Mouse (Mus musculus) erythroblast, adult 5-6 weeks (primary cell): ENCODE data around the gene Ophn1. TPM values are rescaled to one million over a fixed set of nuclear protein-coding genes. Genes with fewer than 3 reads are reported as not detected.

Source experiments
- ATAC-seq: replicated peaks from 2 replicates; pipeline ENCODE4 v1.8.0; 2016; ENCODE audit warnings: moderate number of reproducible peaks, mild to moderate bottlenecking, moderate TSS enrichment, inconsistent platforms; ENCODE audit not compliant: poor library complexity, low FRiP score, severe bottlenecking
- total RNA-seq, 2 experiments: library from RNA; stranded (forward) in 1 of 2; stranded (reverse) in 1 of 2; fragments of 150-400 nt in 1 of 2; fragments of 200-764, 138-1000 nt in 1 of 2; gene quantifications; 2 replicates each; pipeline versions ENCODE4 v1.2.3 to v1.2.4; 2015 to 2017; ENCODE audit warnings: low replicate concordance in 2 of 2

Ophn1 gene
- total RNA-seq, 2 experiments from 2014 or later = 0.34 to 3.3 TPM

GRCm38 (mm10) chrX:98514359-98514904 lies 376.4 kb downstream of the Ophn1 start:
- no peak for ATAC-seq

Other genes with a start within 250 kb of the Ophn1 start
- 5.2 and 6.9 TPM in 2 replicates for gene Yipf6, start 45.3 kb upstream of the Ophn1 start, total RNA-seq (2015; ENCODE audit: low replicate concordance)
- 5.9 and 9.6 TPM in 2 replicates for gene Yipf6, start 45.3 kb upstream of the Ophn1 start, total RNA-seq (2017; ENCODE audit: low replicate concordance)
- 1.3 and 7.9 TPM in 2 replicates for gene Stard8, start 112.2 kb upstream of the Ophn1 start, total RNA-seq (2015; ENCODE audit: low replicate concordance)
- gene Stard8, start 112.2 kb upstream of the Ophn1 start, total RNA-seq (2017; ENCODE audit: low replicate concordance) = 1.4 and 7.0 TPM in 2 replicates
- 0.21 TPM in 1 of 2 replicates, not detected in the other for gene Efnb1, start 245.1 kb upstream of the Ophn1 start, total RNA-seq (2015; ENCODE audit: low replicate concordance)
- gene Efnb1, start 245.1 kb upstream of the Ophn1 start, total RNA-seq (2017; ENCODE audit: low replicate concordance) = 0.28 TPM in 1 of 2 replicates, not detected in the other